Mouse (Mus musculus): ENCODE data around the gene Wdr4.

GRCm38 (mm10) chr17:31450206-31450605 lies 69.6 kb downstream of the Wdr4 start:
- TF ChIP-seq POLR2A (IDR thresholded peaks at IDR 0.05; ENCODE audit: insufficient read length, low read depth) (no peak), MAX (IDR thresholded peaks at IDR 0.05; ENCODE audit: low read depth) (no peak), POLR2AphosphoS2 (IDR thresholded peaks at IDR 0.05; ENCODE audit: insufficient read length, low read depth) (no peak), TCF12 (IDR thresholded peaks at IDR 0.05; ENCODE audit: insufficient read depth, poor library complexity, severe bottlenecking) (no peak), E2F4 (IDR thresholded peaks at IDR 0.05; ENCODE audit: insufficient read depth) (no peak), REST (IDR thresholded peaks at IDR 0.05; ENCODE audit: insufficient read depth, insufficient read length) (no peak), MYOG (IDR thresholded peaks at IDR 0.05; ENCODE audit: control insufficient read depth in 1 of 3, insufficient read depth in 1 of 3, insufficient read length in 2 of 3, low read depth in 2 of 3) (no peak), MYOD1 (IDR thresholded peaks at IDR 0.05; ENCODE audit: control insufficient read depth in 1 of 3, insufficient read length in 2 of 3, low read depth in 2 of 3) (no peak)

All from myocyte (in vitro differentiated cells).